Mouse (Mus musculus): ENCODE results near the gene Hacd3.

DNA sequence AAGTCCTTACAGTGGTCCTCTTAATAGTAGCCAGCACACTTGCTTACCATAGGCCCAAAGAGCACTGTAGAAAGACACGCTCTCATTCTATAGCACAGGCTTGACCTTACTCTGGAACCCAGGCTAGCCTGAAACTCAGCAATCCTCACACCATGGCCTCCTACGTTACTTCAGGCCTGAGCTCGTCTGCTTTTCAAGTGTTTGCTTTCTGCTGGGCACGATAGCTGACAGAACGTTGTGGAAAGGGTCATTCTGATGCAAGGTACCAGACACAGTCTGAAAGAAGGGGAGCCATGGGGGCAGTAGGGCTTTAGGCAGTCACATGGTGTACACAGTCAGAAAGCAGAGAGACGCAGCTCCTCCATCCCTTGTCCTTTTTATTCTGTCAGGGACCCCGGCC is 42.8 kb upstream of the Hacd3 start:
- no peak for TF ChIP-seq MYOG (IDR thresholded peaks at IDR 0.05; ENCODE audit: control insufficient read depth in 1 of 3, insufficient read depth in 1 of 3, insufficient read length in 2 of 3, low read depth in 2 of 3)
- no peak for TF ChIP-seq E2F4 (IDR thresholded peaks at IDR 0.05; ENCODE audit: insufficient read depth)
- TF ChIP-seq POLR2A (IDR thresholded peaks at IDR 0.05; ENCODE audit: insufficient read length, low read depth): no peak
- TF ChIP-seq TCF12 (IDR thresholded peaks at IDR 0.05; ENCODE audit: insufficient read depth, poor library complexity, severe bottlenecking): no peak
